Mouse (Mus musculus): ENCODE results near the gene Smim9. TPM values are rescaled to one million over a fixed set of nuclear protein-coding genes. Genes with fewer than 3 reads are reported as not detected.
A peak's percentile ranks its signal among the peaks of the same experiment; 100 is the strongest.
"Not testable (repeated sequence)": the region's sequence is repeated elsewhere in the genome, so short reads cannot be mapped to it uniquely, and the experiment has no call there.

The Smim9 gene
- total RNA-seq (2021), result not detected
- long read RNA-seq, experiment 1, result 0 reads
- long read RNA-seq, experiment 2, result 0 reads

GRCm38 (mm10) chrX:75163670-75164069 lies at the start of gene Smim9:
TSS of gene Smim9 (minus strand) at chrX:75163770.
- intact Hi-C loops (cut with DNase I), result no loop called here
- no peak for DNase-seq

DNA sequence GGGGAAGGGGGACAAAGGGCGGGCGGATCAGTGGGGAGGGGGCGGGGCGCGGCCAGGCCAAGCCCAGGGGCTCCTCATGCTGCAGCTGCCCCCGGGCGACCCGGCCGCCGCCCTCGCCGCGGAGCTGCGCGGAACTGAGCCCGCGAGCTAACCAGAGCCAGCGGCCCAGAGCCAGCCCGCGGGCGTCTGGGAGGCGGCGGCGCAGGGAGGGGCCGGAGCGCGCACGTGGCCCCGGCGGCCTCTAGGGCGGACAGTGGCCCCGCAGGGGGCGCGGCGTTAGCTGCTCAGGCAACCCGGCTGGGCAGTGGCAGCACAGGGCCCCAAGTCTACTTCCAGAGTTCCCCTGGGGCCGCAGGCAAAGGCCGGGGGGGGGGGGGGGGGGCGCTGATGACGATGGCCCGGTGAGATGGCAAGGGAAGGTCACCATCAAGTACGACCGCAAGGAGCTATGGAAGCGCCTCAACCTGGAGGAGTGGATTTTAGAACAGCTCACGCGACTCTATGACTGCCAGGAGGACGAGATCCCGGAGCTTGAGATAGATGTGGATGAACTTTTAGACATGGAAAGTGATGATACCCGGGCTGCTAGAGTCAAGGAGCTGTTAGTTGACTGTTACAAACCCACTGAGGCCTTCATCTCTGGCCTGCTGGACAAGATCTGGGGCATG lies 7.9 kb downstream of the Smim9 start:
- intact Hi-C loops (cut with DNase I), result no loop called here
- DNase-seq, result peak; percentile 43 to 60

- no peak for DNase-seq
- intact Hi-C loops (cut with DNase I), result no loop called here
Measured at GRCm38 (mm10) chrX:75152249-75152648, 11.3 kb downstream of the Smim9 start.

- intact Hi-C loops (cut with DNase I), result no loop called here
- no peak for DNase-seq
Measured at GRCm38 (mm10) chrX:75150304-75150703, 13.3 kb downstream of the Smim9 start.

- no peak for DNase-seq
- intact Hi-C loops (cut with DNase I), result no loop called here
Measured at GRCm38 (mm10) chrX:75148414-75148813, 15.2 kb downstream of the Smim9 start.

DNA sequence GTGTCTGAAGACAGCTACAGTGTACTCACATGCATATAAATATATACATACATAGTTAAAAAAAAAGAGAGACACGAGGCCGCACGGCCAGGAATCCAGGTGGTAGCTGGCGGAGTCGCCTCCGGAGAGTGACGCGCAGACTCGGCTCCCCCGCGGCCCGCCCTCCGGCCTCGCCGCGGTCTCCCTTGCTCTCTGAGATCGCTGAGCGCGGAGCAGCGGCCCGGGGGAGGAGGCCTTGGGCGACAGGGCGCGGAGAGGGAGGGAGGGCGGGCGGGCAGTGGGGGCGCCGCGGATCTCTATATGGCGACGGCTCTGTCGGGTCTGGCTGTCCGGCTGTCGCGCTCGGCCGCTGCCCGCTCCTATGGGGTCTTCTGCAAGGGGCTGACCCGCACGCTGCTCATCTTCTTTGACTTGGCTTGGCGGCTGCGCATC lies 20.4 kb downstream of the Smim9 start:
- peak; percentile 12 to 19 for DNase-seq
- intact Hi-C loops (cut with DNase I), result not testable (repeated sequence)

DNA sequence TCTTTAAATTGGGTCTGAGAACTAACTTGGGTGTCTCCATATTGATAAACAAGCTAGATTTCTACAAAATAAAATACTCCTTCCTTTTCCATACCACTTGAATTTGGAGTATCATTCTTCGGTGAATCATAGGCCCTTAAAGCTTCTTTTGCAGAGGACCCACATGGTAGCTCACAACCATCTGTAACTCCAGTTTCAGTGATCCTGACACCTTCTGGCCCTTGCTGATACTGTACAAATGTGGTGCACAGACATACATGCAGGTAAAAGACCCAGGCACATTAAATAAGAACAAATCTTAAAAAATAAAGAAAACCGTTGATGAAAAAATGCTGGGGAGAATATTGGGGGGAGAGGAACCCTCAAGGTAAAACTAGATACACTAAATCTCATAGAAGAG lies 25.4 kb downstream of the Smim9 start:
- intact Hi-C loops (cut with DNase I), result no loop called here
- no peak for DNase-seq

- intact Hi-C loops (cut with DNase I), result no loop called here
- DNase-seq, result no peak
Measured at GRCm38 (mm10) chrX:75137729-75138128, 25.8 kb downstream of the Smim9 start.

- intact Hi-C loops (cut with DNase I), result no loop called here
- no peak for DNase-seq
Measured at GRCm38 (mm10) chrX:75136938-75137337, 26.6 kb downstream of the Smim9 start.

DNA sequence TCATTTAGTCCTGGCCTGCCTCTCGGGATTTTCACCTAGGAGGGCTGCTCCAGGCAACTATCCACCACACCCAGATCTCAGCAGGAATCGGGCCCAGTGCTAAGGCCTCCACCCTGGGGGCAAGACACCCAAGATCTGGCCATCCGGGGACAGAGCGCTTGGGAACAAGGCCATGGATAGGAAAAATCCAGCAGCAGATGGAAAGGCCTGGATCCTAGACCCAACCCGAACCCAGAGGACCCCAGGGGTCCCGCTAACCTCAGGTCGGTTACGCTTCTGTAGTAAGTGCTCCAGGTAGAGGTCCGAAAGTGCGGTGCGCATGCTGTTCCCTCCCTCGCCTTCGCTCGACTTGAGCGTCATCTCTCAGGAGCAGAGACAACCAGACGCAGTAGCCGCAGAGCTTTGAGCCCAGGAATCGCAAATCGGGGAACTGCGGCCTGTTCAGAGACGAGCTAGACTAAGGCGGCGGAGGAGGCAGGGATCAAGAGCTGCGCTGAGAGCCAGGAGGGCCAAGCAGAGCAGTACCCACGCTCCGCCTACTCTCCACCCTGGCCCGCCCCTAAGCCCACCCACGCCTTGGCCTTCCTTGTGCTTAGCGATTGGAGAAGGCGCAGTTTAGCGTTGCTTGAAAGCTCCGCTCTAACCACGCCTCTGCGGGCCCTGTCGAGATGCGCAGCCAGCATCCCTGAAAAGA lies 33.0 kb downstream of the Smim9 start, which contains the start of gene Mpp1:
Mpp1 (minus strand) TSS at position 550 of the 694 bp plus-strand sequence.
- DNase-seq, result peak; percentile 76 to 77
- intact Hi-C loops (cut with DNase I), result no loop called here

GRCm38 (mm10) chrX:75129474-75129873 lies 34.1 kb downstream of the Smim9 start:
- DNase-seq, result no peak

DNA sequence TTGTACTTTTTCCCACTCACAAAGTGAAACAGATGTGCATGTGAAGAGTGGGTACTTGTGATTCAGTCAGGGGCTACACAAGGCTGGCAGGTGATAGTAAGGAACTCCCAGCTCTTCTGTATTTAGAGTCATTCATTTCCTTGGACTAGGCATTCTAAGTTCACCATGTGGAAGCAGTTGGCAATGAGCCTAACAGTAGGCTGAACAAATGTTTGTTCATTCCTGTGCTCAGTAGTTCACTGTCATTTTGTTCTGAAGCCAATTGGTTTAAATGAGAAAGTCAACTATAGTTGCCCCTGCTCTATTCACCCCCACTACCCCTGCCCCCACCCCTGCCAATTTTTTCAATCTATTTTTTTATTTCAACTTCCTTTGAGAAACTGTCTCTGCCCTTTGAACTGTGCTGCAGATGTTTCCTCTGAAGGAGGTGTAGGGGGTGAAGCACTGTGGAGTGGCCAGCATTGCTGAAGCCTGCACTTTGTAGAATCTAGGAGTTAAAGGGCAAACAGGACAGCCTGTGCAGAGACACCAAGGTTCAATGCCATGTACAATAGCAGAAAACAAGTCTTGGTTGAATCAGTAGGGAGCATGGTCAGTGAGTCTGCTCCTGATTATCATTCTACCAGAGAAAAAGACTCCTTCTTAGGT lies 35.1 kb downstream of the Smim9 start:
- intact Hi-C loops (cut with DNase I), result no loop called here
- DNase-seq, result peak in 1 of 2 experiments; percentile 13

More at GRCm38 (mm10) chrX:75129474-75129873, 34.1 kb downstream of the Smim9 start:
- intact Hi-C loops (cut with DNase I), result no loop called here

DNA sequence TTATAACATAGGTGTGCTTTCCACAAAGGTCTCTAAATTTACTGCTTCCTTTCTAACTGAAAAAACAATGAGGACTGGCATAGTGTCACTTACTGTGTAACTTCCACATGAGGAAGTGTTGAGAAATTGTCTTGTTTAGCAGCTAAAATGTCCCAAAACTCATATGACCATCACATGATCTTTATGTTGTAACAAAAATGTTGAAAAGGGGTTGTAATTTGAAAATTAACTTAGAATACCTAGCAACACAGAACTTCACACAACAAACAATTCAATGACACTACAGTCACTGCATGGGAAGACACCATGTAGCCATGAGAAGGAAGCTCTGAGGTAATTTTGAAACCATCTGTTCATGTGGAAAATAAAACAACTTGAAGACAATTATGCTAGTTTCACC lies 36.7 kb downstream of the Smim9 start:
- intact Hi-C loops (cut with DNase I), result no loop called here
- no peak for DNase-seq

DNA sequence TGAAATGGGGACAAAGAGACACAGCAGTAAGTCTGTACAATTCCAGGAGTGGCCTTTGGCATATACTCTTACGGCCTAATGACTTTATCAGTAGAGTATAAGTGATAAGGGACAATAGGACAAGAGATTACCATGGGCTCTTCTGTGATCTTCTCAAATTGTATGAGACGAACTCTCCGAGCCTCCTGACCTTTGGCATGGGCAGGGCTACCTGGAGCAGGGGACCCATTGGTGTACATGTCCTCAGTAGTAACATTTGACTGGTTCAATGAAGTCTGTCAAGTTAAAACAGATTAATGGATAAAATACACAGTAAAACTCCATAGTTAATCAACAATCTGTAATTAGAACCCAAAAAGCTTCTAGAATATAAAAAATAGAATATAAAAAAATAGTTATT lies 38.0 kb downstream of the Smim9 start:
- DNase-seq, result no peak
- intact Hi-C loops (cut with DNase I), result no loop called here

DNA sequence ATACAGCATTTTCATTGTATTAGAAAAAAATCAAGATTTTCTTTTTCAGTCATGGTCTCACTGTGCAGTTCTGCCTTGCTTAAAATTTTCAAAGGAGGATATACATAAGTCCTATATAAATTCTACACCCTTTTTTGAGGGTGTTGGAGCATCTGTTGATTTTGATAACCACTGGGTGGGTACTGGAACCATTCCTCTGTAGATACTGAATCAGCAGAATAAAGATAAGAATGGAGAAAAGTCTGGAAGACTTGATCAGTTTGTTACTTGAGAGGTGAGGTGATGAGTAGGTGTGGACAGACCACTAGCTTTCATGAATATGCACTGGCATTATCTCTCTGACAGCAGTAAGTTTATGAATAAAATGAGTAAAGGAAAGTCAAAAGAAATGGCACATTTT lies 48.0 kb downstream of the Smim9 start:
- DNase-seq, result no peak
- intact Hi-C loops (cut with DNase I), result no loop called here

- intact Hi-C loops (cut with DNase I), result no loop called here
Measured at GRCm38 (mm10) chrX:75102293-75102692, 61.3 kb downstream of the Smim9 start.

DNA sequence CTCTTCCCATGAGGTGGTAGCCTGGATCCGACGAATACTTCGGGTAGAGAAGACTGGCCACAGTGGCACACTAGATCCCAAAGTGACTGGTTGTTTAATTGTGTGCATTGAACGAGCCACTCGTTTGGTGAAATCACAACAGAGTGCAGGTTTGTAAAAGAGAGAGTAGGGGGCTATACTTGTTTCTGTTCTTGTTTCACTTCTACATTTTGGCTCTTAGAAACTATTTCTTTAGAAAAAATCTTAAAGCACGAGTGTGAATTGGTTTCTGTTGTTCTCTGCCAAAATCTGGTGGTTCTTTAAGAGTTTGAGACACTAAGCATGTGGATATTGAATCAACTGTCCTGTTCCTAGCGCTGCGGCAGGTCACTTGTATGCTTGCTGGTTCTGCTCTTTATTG lies 64.8 kb downstream of the Smim9 start:
- intact Hi-C loops (cut with DNase I), result no loop called here
- no peak for DNase-seq

More at GRCm38 (mm10) chrX:75102293-75102692, 61.3 kb downstream of the Smim9 start:
- DNase-seq, result no peak

DNA sequence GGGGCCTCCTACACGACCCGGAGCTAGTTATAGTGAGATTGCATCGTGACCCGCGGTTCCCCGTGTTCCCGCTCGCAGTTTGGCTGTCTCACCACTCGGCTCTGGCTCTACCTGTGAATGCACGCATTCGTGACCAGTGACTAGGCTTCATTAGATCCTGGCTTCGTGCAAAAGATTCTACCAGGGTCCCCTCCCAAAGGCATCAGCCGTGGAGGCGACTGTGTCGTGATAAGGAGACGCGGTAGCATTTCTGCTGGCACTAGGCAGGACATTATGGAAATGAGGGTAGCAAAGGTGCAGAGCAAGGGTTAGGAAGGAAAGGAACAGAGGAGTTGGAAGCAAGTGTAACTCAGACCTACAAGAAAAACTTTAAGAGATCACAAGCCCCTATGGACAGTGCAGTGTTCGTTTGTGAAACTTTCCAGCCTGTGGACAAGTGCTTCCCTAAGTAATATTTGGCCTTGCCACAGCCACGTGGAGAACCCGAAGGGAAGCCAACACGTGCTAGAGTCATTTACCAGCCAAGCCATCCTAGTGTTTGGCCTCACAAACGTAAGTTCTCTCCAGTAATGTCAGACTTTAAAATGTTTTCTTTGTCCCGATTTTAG lies 67.3 kb downstream of the Smim9 start:
- intact Hi-C loops (cut with DNase I), result no loop called here
- peak; percentile 2 to 9 for DNase-seq
